Mouse (Mus musculus) adrenal gland (tissue): ENCODE measurements around the gene Rnf4.

Experiments used
- intact Hi-C: fragments of 180-260 bp; cut with DNase I; formaldehyde crosslinking; loops from one replicate; pipeline ENCODE4 v1.15.1; 2025
- long read RNA-seq, 2 experiments: library from polyadenylated mRNA; unstranded; transcript quantifications; one replicate each; pipeline ENCODE4 v2.0.0; 2020; ENCODE audit warnings: borderline replicate concordance in 1 of 2; ENCODE audit not compliant: insufficient replicate concordance in 1 of 2

Rnf4 gene
- long read RNA-seq, experiment 1, full-length matches to known transcripts: 5 of 10 reads
- long read RNA-seq, experiment 1, partial matches to known transcripts: 2 of 10 reads
- long read RNA-seq, experiment 1, other reads (novel, unspliced or antisense): 3 of 10 reads
- long read RNA-seq, experiment 2, full-length matches to known transcripts: 6 of 14 reads
- long read RNA-seq, experiment 2, partial matches to known transcripts: 2 of 14 reads
- long read RNA-seq, experiment 2, other reads (novel, unspliced or antisense): 6 of 14 reads

DNA sequence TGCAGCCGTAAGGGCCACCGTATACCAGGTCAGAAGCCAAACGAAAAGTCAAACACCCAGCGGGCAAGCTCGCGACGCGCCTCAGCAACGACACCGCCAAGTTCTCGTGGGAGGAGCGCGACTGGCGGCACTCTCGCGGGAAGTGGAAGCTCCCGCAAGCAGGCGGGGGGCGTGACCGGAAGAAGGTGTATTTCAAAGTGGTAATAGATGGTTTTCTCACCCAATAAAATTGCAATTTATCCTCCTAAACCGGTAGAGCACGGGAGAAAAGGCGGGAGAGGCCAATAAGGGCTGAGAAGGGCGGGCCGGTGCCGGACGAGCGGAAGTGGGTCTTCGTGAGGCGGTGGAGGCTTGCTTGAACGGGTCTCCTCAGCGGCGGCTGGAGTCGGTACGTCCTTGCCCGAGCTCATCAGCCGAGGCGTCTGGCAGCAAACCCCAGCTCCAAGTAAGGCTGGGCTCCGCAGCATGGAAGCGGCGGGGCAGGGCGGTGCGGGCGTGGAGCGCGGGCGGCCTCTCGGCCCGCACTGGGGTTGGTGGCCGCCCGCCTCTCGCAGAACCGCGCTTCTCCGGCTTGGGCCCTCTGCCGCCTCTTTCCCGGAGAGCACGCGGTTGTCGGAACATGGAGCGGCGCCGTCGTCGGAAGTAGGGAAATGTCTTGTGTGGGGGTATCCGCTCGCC is at the start of gene Rnf4:
Rnf4 (plus strand) TSS at position 193 of the 678 bp plus-strand sequence.
- intact Hi-C loops: no loop called here

DNA sequence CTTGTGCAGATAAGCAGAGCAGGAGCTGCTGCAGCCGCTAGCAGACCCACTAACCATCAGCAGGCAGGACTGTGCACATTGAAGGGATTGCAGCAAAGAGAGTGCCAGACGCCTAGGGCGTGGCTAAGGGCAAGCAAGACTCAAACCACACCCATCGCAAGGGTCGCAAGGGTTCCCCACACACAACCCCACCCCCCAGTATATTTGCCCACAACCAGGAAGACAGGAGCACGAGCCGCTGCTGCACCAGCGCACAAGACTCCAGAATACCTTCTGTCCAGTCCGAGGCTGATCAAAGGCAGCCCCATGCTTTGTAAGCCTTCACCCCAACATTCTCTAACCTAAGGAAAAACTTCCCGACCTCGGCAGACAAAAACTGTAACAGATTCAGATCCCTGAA is 49.6 kb upstream of the Rnf4 start:
- intact Hi-C loops: no loop called here

DNA sequence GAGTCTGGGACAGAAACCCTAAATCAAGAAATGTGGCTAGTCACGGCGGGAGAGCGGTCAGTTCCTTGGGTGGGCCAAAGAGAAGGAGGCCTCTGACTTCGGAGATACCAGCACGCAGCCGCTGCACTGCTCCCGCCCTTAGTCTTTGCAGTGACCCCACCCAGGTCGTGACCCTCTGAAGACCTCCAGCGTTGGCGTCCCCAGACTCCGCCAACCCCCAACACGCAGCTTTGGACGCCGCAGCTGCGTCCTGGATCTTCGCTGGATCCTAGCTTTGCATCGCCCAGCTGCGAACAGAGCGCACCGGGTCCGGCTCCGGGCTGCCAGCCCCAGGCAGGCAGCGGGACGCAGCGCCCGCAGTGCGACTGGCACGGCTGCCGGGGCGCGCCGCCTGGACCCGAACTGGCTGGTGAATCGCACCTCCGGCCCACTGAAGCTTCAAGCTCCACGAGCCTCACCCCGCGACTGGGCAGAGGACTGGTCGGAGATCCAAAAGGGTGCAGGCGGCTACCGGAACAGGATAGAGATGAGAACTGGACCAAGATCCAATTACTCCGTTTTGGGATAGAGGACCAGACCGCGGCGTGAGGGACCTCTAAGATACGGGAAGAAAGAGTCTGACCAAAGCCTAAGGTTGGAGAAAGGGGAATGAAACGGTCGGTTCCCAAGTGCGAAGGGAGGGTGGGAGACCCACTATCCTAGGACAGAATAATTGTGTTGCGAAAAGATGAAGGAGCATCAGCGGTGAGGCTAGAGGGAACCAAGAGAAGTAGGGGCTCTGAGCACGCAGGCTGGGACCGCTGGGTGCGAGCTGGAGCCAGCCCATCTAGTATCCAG is 48.9 kb upstream of the Rnf4 start:
- intact Hi-C loops: no loop called here

DNA sequence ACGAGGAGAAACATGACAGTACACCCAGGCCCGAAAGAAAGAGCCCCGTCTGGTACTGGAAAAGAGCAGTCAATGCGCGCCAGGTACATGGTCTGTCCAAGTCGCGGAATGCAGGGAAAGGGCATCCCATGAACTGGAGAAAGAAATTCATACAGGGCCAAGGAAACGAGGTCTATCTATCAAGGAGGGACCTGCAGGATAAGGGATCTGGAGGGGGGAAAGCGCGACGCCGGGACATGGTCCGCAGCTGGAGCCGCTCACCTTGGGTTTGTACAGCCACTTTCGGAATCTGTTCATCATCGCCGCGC is 48.3 kb upstream of the Rnf4 start:
- intact Hi-C loops: no loop called here

DNA sequence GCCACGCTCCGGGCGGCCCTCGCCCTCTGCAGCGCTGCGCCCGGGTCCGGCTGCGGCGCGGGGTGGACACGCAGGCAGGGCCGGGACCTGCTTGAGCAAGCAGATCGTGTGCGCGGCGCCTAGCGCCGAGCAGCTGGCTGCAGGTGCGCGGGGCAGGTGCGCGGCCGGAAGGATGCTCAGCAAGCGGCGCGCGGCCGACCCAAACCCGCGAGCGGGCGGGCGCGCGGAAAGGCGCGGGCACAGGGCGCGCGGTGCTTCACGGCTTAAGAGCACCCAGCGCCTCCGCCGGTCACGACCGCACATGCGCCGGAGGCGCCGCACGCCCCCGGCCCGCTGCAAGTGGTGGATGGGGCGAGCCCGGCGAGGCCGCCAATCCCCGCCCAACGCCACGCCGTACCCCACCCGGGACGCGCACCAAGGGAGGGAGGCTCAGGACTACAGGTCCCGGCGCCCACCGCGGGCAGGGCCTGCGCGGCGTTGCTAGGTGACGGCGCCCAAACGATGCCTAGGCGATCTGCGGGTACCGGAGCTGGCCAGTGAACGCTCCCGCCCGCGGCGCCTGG is 47.9 kb upstream of the Rnf4 start, which contains the start of the genes Zfyve28 and Cfap99:
Zfyve28 (minus strand) TSS at position 296 of the 563 bp plus-strand sequence.
Cfap99 (plus strand) TSS at position 447 of the 563 bp plus-strand sequence.
- intact Hi-C loops: no loop called here

DNA sequence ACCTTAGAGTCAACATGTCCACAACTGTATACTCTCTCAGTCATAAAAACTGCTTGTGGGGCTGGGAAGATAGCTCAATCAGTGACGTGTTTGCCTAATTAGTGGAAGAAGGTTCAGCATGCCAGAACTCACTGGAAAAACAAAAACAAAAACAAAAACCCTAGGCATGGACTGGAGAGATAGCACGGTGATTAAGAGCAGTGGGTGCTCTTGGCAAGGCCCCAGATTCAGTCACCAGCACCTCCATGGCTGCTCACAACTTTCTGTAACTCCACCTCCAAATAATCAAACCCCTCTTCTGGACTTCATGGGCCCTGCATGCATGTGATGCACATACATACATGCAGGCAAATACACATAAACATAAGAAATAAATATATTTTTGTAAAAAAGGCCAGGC is 46.8 kb upstream of the Rnf4 start:
- intact Hi-C loops: no loop called here

DNA sequence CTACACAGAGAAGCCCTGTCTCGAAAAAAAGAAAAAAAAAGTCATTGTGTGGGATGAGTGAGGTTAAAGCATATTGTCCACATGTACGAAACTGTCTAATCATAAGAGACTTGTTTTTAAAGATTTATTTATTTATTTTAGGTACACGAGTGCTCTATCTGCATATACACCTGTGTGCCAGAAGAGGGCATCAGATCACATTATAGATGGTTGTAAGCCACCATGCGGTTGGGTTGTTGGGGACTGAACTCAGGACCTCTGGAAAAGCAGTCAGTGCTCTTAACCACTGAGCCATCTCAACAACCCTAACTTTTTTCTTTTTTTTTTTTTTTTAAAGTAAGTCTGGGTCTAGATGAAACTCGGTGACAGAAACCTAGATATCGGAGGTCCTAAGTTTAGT is 42.7 kb upstream of the Rnf4 start:
- intact Hi-C loops: no loop called here

DNA sequence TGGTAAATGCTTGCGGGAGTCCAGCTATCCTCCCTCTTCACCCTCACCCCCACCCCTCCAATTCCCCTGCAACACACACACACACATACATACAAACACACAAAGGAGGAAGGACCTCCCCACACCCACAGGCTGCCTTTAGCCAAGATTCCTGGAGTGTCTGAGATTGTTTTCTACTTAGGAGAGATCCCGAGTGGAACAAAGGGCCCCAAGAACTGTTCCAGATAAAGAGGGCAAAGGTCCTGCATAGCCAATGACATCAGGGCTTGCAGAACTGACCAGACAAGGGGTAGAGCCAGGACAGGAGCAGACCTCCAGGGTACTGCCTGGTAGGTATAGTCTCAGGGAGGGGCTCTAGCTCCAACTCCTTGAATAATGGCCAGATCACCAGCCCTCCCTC is 41.4 kb upstream of the Rnf4 start:
- intact Hi-C loops: no loop called here

DNA sequence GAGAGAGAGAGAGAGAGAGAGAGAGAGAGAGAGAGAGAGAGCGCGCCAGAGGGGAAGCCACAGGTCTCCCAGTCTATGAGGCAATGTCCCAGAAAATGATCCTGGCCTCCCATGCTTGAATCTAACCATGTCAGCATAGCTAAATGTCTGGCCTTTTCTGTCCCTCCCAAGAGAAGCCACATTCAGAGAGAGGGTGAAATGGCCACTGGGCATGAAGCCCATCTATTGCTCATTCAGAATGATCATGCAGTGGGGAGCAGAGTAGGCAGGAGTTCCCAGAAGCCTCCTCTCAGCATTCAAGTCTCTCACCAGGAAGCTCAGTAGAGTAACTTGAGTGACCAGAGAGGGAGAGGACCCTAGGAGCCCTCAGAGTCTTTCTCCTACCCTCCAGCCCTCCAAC is 40.9 kb upstream of the Rnf4 start:
- intact Hi-C loops: no loop called here

DNA sequence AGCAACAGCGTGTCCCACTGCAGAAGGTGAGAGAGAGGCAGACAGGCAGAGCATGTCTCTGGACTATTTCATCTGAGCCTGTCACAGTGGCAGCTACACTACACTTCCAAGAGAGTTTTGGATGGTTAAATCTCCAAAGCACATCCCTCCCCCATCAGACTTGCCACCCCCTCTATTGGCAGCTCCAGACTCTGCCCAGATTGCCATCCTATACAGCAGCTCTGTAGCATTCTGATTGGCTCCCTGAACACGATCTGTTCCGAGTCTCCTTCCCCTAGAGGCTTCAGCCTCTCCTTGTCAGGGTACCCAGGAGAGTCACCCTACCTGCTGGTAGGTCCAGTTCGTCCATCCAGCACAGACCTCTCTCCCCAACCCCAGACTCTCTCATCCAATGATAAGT is 38.0 kb upstream of the Rnf4 start:
- intact Hi-C loops: no loop called here

DNA sequence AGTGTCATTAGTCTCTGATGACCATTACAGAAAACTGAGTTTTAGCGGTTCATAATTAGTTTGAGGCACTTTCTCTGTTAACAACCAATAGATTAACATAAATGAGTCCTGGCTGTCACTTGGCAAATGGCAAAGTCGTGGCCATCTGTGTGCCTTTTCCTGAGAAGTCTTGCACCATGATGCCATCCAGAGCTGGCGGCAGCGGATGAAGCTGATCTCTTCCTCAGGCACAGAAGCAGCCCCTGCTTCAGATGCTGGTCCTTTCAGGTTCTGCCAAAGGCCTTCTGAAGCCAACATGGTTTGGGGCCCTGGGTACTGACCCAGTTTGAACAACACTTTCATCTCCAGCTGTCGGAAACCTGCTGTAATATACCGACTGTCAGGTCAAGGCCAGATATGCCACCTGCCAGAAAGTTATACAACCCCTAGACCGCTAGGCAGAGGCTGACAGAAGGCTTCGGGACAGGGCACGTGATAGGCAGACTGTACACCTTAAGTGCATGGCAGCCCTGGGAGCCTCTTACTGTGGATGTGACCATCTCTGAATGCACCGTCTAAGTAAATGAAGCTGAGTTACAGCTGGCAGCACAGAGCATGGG is 37.1 kb upstream of the Rnf4 start:
- intact Hi-C loops: no loop called here

DNA sequence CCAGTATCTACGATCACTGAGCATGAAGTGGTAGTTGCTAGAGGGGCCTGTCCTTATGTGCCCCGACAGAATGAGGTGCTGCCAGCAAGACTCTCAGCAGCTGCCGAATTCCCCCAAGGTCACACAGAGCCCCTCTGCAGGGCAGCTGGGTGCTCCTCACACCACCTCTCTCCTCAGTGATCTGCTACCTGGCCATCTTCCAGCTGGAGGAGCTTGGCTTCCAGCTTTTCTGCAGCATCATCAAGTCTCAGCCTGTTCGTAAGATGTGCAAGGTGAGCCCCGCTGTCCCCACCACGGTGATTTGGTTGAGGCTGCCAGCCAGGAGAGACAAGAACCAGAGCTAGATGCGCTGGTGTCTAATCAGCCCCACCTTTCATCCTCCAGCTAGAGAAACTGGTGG is 33.7 kb upstream of the Rnf4 start:
- intact Hi-C loops: no loop called here

DNA sequence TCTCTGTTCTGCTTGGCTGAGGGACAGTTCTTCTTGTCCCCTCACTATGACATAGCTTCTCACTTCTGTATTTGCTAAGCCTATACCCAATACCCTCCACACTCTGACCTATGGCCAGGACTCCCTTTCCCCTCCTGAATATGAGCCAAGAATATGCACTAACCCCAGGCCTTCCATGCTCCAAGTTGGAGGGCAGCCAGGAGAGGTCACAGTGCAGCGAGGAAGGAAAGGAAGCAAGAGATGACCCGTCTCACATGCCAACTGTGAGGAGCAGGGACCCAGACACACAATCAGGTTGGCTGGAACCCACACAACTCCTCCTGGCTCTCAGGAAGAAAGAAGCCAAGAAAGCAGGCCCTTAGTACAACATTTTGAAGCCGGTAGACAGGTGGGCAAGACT is 27.1 kb upstream of the Rnf4 start:
- intact Hi-C loops: no loop called here

DNA sequence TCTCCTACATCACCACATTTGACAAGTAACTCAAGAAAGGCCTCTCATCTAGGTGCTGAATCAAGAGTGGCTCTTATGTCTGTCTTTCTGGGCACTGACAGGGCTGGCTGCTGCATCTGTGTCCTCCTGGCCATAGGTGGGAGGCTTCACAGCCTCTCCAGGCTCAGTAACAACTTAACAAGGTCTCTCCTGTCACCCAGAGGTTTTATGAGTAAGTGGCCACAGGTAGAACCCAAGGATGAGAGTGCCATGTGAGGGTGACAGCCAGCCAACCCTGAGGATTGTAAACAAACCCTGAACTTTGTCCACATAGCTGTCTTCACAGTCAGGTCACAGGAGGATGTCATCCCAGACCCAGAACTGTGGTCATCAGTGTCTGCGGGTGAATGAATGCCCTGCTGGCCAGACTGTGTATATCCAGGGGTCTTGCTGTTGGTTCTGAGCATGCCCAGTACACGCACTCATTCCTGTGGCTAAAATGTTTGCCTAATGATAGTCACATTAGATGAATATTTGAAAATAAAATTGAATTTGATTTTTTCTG is 16.5 kb upstream of the Rnf4 start:
- intact Hi-C loops: no loop called here

DNA sequence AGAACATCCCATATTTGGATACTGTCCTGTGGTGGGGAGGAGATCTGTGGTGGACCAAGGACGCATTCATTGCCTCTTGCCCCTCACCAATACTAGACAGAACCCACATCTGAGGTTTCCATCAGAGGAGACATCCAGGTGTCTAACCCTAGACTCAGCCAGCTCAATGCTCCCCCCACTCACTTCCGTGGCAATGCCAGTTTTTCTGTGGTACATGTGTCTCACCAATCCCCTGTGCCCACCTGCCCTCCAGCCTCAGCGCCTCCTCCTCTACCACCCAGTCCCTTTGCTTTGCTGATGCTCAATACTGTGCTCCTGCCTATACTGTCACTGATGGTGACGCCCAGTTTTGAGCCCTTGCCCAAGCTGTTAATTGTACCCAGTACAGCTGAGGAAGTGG is 14.9 kb upstream of the Rnf4 start:
- intact Hi-C loops: no loop called here

DNA sequence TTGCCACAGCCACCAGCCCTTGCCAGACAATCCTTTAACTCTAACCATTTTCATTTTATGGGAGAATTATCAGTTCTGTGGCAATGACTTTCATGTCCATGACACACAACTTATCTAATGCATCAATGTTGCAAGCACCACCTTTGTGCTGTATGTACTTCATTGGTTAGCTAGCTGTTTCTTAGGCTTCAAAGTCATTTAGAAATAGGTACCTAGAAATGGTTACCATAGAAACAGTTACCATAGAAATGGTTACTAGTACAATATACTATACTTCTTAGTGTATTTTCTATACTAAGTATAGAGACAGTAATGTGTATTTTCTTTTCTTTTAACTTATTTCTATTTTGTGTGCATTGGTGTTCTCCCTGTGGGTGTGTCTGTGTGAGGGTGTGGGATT is 10.8 kb upstream of the Rnf4 start:
- intact Hi-C loops: no loop called here

DNA sequence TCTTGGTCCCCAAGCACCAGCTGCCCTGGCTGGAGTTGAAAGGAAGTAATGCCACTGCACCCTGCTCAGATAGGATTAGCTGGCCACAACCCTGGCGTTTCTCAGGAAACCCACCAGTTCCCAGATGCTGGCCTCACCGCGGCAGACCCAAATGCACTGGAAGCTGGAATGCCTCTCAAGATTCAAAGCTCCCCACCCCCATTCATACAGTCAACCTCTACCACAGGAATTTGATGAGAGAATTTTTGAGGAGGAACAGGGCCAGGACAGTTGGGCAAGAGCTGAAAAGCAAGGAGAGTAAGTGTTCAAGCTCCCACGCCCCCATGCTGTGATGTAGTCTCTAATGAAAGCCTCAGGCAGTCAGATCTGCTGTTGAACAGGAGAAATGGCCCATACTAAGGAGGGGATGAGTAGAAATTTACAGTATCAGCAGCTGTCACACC is 9.8 kb upstream of the Rnf4 start:
- intact Hi-C loops: no loop called here

DNA sequence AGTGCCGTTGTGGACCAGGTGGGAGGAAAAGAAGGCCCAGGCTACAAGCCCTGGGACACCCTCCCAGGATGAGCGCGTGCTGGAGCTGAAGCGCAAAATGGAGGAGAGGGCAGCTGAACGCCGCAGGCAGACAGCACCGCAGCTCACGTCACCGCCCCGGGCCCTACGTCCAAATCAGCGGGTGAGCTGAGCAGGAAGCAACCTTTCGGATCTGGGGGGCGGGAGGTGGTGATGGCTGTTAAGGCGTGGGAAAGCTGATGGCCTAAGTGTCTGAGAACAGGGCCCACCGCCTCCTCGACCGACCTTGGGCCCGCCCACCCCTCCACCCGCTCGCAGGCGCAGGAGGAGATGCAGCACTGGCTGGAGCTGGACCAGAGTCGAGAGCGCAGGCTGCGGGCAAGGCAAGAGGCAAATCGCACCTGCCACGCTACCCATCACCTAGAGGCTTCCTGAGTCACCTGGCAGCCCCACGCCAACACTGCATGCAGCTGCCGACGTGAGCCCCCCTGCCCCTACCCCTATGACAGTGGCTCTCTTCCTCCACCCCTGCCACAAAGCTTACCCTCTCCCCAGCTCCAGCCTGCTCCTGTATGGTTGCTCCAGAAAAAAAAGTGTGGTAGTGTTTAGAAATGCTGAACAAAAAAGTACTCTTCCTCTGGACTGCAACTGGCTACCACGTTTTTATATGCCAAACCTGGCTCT is 9.1 kb upstream of the Rnf4 start:
- intact Hi-C loops: no loop called here

DNA sequence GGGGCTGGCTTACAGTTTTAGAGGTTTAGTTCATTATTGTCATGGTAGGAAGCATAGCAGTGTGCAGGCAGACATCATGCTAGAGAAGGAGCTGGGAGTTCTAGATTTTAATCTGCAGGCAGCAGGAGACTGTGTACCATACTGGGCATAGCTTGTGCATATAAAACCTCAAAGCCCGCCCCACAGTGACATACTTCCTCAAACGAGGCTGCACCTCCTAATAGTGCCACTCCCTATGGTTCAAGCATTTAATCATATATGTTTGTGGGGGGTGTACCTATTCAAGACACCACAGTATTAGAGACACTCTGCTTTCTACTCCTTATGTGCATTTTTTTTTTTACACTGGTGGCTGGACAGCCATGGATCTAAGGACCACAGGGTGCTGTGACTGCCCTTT is 6.0 kb upstream of the Rnf4 start:
- intact Hi-C loops: no loop called here

DNA sequence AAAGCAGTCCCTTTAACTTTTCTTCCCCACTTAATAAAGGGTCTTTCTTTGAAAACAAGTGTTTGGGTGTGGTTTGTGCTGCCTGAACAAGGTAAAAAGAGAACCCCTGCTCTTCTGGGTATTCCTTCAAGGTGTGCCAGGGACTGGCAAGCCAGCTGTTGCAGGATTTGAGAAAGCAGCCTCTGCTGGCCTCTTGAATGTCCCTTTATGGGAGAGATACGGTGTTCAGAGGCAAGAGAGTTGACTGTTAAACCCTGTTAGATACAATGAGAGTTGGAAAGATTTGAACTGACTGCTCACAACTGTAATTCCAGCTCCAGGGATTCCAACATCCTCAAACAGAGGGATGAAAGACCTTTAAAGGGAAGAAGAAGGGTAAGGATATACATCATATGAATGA is 2.0 kb upstream of the Rnf4 start:
- intact Hi-C loops: no loop called here
